Mouse (Mus musculus) stomach, embryonic 14.5 days (tissue): ENCODE measurements around the gene Dock9. TPM values are rescaled to one million over a fixed set of nuclear protein-coding genes. Genes with fewer than 3 reads are reported as not detected.
"Not testable (repeated sequence)": the region's sequence is repeated elsewhere in the genome, so short reads cannot be mapped to it uniquely, and the experiment has no call there.

Source experiments
- ATAC-seq: fragments of 200-750 bp; cut with Nextera tagmentation; 2 replicates; pipeline ENCODE4 v1.8.0; 2017; ENCODE audit warnings: low read depth, moderate TSS enrichment; ENCODE audit not compliant: insufficient number of reproducible peaks, insufficient read depth, low FRiP score
- H3K27ac ChIP-seq: fragments of 300-500 bp; sonication (generic); 2 replicates; pipeline ENCODE4 v1.5.1; 2014; ENCODE audit warnings: mild to moderate bottlenecking, low read length, moderate library complexity, mixed read lengths
- H3K27me3 ChIP-seq: fragments of 300-500 bp; sonication (generic); 2 replicates; pipeline ENCODE4 v1.6.1; 2014; ENCODE audit warnings: low read length, control low read depth, mixed read lengths; ENCODE audit not compliant: control insufficient read depth, insufficient read depth
- H3K36me3 ChIP-seq: fragments of 300-500 bp; sonication (generic); 2 replicates; pipeline ENCODE4 v1.6.1; 2014; ENCODE audit warnings: mild to moderate bottlenecking, control low read depth, low read length, moderate library complexity, mixed read lengths; ENCODE audit not compliant: control insufficient read depth, insufficient read depth
- H3K4me1 ChIP-seq: fragments of 300-500 bp; sonication (generic); 2 replicates; pipeline ENCODE4 v1.6.1; 2014; ENCODE audit warnings: low read length, control low read depth, mixed read lengths; ENCODE audit not compliant: control insufficient read depth, insufficient read depth
- H3K4me2 ChIP-seq: fragments of 300-500 bp; sonication (generic); replicated peaks from 2 replicates; pipeline ENCODE4 v1.6.1; 2014; ENCODE audit warnings: low read depth, low read length, control low read depth
- H3K4me3 ChIP-seq: fragments of 300-500 bp; sonication (generic); 2 replicates; pipeline ENCODE4 v1.5.1; 2014; ENCODE audit warnings: low read depth, low read length, control low read depth
- H3K9ac ChIP-seq: fragments of 300-500 bp; sonication (generic); replicated peaks from 2 replicates; pipeline ENCODE4 v1.6.1; 2014; ENCODE audit warnings: low read depth, mild to moderate bottlenecking, control low read depth, low read length, moderate library complexity, mixed read lengths
- H3K9me3 ChIP-seq: fragments of 300-500 bp; sonication (generic); 2 replicates; pipeline ENCODE4 v1.6.1; 2016; ENCODE audit warnings: low read depth, low read length, control low read depth; ENCODE audit not compliant: control insufficient read depth
- WGBS: fragments of 180-500 bp; shearing (Covaris S2); extraction: QIAGEN DNeasy Blood & Tissue Kit; methylation state at CpG from one replicate; pipeline ENCODE4 v1.1.7; 2014; 5-methylcytosine and 5-hydroxymethylcytosine counted together
- polyA plus RNA-seq: library from polyadenylated mRNA; unstranded; fragments of >200 nt; fragmentation: Nextera tagmentation; extraction: Ambion mirVana; gene quantifications from 2 replicates; pipeline ENCODE4 v1.2.1, GENCODE M21; 2014

The Dock9 gene
- polyA plus RNA-seq, 1 experiment from 2014 or later = 28.0 TPM

DNA sequence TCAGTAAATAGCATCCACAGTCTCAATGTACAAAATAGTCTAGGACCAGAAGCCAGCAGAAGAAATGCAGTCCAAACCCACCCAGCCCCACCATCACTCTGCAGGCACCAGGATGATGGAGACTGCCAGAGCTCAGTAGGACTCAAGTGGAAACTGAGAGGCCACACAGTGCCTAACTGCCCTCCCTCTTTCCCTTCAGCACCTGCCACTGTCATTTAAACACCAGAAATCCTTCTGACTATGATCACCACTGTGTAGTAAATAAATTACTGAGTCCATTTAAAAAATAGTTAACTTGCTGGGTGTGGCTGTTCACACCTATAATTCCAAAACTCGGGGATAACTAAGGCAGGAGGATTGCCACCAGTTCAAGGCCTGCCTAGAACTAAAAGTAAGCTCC lies 97.6 kb downstream of the Dock9 start:
- H3K4me3 ChIP-seq = no peak overlapping the region
- no peaks in the 10 kb centered on the region for H3K9me3 ChIP-seq
- 61% methylated on average over 1 of the region's 1 CpGs for WGBS
- no peaks in the 10 kb centered on the region for H3K27me3 ChIP-seq
- no peak overlapping the region for H3K27ac ChIP-seq
- H3K4me1 ChIP-seq = peaks cover 22% of the 10 kb centered on the region
- H3K9ac ChIP-seq = no peak overlapping the region
- no peak for ATAC-seq
- no peak overlapping the region for H3K4me2 ChIP-seq
- no peaks in the 10 kb centered on the region for H3K36me3 ChIP-seq

DNA sequence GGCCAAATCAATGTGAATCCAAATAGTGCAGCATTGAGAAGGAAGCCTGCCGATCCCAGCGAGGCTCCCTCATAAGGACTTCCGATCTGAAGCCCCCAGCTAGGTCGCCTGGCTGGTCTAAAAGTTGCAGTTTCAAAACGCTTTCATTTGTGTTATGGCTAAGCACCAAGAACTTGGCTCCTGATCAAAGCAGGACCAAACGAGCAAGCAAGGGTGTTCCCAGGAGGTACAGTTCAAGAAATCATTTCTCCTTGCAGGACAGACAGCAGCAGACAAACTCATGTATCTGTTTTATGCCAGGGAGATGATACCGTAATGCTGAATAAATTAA lies 99.1 kb downstream of the Dock9 start:
- H3K27me3 ChIP-seq = no peaks in the 10 kb centered on the region
- H3K4me2 ChIP-seq = peak overlapping the region; percentile 42
- 0 out of 2 replicates have a peak overlapping the region, but pooled peaks have one; percentile 18 for H3K9ac ChIP-seq
- no peaks in the 10 kb centered on the region for H3K36me3 ChIP-seq
- H3K4me3 ChIP-seq = peak overlapping the region; percentile 22
- H3K27ac ChIP-seq = peak overlapping the region; percentile 53
- no peak for ATAC-seq
- H3K9me3 ChIP-seq = no peaks in the 10 kb centered on the region
- H3K4me1 ChIP-seq = peaks cover 22% of the 10 kb centered on the region
- WGBS = 16% methylated on average over 7 of the region's 7 CpGs

- Histone ChIP-seq H3K4me1 (peaks cover 22% of the 10 kb centered on the region), H3K4me3 (peak overlapping the region; percentile 22), H3K9me3 (no peaks in the 10 kb centered on the region), H3K4me2 (peak overlapping the region; percentile 42), H3K27me3 (no peaks in the 10 kb centered on the region), H3K9ac (peak overlapping the region; percentile 18; the same call in 1 of the 2 replicates), H3K27ac (peak overlapping the region; percentile 53), H3K36me3 (no peaks in the 10 kb centered on the region)
- peak; percentile 72 for ATAC-seq
- 7% methylated on average over 23 of the region's 23 CpGs for WGBS
Observed at GRCm38 (mm10) chr14:121697709-121698619, 99.7 kb downstream of the Dock9 start.

GRCm38 (mm10) chr14:121697143-121697680 lies 100.4 kb downstream of the Dock9 start:
- Histone ChIP-seq H3K4me3 (peak overlapping the region; percentile 22), H3K27ac (peak overlapping the region; percentile 48; the same call in 1 of the 2 replicates), H3K9ac (no peak overlapping the region; the same call in 1 of the 2 replicates), H3K4me2 (peak overlapping the region; percentile 42), H3K4me1 (peaks cover 22% of the 10 kb centered on the region), H3K27me3 (no peaks in the 10 kb centered on the region), H3K9me3 (no peaks in the 10 kb centered on the region), H3K36me3 (no peaks in the 10 kb centered on the region)
- WGBS = 34% methylated on average over 9 of the region's 9 CpGs
- ATAC-seq = no peak

GRCm38 (mm10) chr14:121696429-121697118 lies 101.1 kb downstream of the Dock9 start:
- Histone ChIP-seq H3K4me1 (peaks cover 22% of the 10 kb centered on the region), H3K27me3 (no peaks in the 10 kb centered on the region), H3K4me3 (peak overlapping the region; percentile 22; the same call in 1 of the 2 replicates), H3K9ac (no peak overlapping the region), H3K9me3 (no peaks in the 10 kb centered on the region), H3K4me2 (peak overlapping the region; percentile 42), H3K36me3 (no peaks in the 10 kb centered on the region), H3K27ac (no peak overlapping the region)
- no peak for ATAC-seq
- 61% methylated on average over 8 of the region's 8 CpGs for WGBS

DNA sequence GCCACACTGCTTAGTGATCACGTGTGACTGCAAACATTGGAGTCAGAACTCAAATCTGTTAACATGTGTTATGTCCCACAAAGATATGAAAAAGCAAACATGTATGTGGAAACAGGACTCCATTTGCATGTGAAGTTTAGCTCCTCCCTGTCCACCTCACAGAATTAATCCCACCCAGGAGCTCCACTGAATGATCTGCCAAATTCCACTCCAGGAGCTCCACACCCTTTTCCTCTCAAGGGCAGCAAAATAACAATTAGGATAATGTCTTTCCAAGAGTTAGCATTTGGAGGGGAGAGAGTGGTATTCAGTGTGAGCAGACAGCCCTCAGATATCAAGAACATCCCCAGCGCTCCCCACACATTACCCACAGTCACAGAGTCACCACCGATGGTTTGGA lies 102.9 kb downstream of the Dock9 start:
- H3K36me3 ChIP-seq = no peaks in the 10 kb centered on the region
- no peak overlapping the region for H3K9ac ChIP-seq
- H3K27ac ChIP-seq = no peak overlapping the region
- H3K4me1 ChIP-seq = peaks cover 22% of the 10 kb centered on the region
- H3K9me3 ChIP-seq = no peaks in the 10 kb centered on the region
- no peaks in the 10 kb centered on the region for H3K27me3 ChIP-seq
- H3K4me3 ChIP-seq = no peak overlapping the region
- WGBS = 87% methylated on average over 3 of the region's 3 CpGs
- ATAC-seq = no peak
- H3K4me2 ChIP-seq = no peak overlapping the region

- H3K9ac ChIP-seq = no peak overlapping the region
- no peak for ATAC-seq
- no peak overlapping the region for H3K4me3 ChIP-seq
- H3K4me1 ChIP-seq = peaks cover 22% of the 10 kb centered on the region
- no peak overlapping the region for H3K27ac ChIP-seq
- no peaks in the 10 kb centered on the region for H3K36me3 ChIP-seq
- H3K4me2 ChIP-seq = no peak overlapping the region
- 89% methylated on average over 11 of the region's 11 CpGs for WGBS
- H3K27me3 ChIP-seq = no peaks in the 10 kb centered on the region
- H3K9me3 ChIP-seq = no peaks in the 10 kb centered on the region
Observed at GRCm38 (mm10) chr14:121693991-121694594, 103.5 kb downstream of the Dock9 start.

DNA sequence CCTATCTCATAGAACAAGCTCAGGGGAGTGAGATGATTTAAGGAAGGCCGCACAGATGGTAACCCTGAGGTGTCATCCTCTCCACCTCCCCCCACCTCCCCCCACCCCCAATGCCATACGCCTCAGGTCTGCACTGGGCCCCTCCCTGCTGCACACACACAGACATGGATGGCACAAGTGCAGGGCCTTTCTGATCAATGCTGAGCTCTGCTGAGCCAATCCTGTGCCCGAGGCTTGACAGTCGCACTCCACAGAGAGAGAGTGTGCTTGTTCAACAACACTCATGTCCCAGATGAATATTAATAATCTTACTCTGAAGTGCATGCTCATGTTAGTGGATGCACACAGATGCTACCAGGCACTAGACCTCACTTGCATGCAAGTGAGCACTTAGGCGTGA lies 108.0 kb downstream of the Dock9 start:
- H3K27me3 ChIP-seq, H3K4me1 ChIP-seq, H3K4me3 ChIP-seq, H3K27ac ChIP-seq, H3K9me3 ChIP-seq, H3K36me3 ChIP-seq, ATAC-seq, H3K4me2 ChIP-seq, H3K9ac ChIP-seq: not testable (repeated sequence)
- 64% methylated on average over 4 of the region's 5 CpGs for WGBS
